9 mouse cellular contexts compared by ENCODE assay signal in genomic region chr9:44498421-44499355, GRCm38 (mm10). TPM values are rescaled to one million over a fixed set of nuclear protein-coding genes. Genes with fewer than 3 reads are reported as not detected.
DNase-seq lines count a peak whose midpoint lies in the region; ATAC-seq and TF ChIP-seq lines count a peak whose summit lies in the region.
"Had no signal": no experiment of that assay in that cellular context is flagged by ENCODE, and none has a peak within 500 bp of the region (broad histone marks: within the 10 kb centered on the region; RNA-seq: fewer than 3 reads in every experiment).

No protein-coding gene starts in this region.

- H3K4me1 ChIP-seq in heart, embryonic 11.5 days (ENCODE audit: control insufficient read depth, insufficient read depth, low read length), result peaks cover 71% of the 10 kb centered on the region
- H3K4me1 ChIP-seq in kidney, embryonic 15.5 days, result peaks cover 83% of the 10 kb centered on the region
- peaks cover 81% of the 10 kb centered on the region for H3K4me1 ChIP-seq in lung, embryonic 15.5 days

- peak overlapping the region; percentile 78 for H3K9ac ChIP-seq in heart, embryonic 11.5 days (ENCODE audit: low read depth, low read length)
- H3K9ac ChIP-seq in kidney, embryonic 15.5 days, result peak overlapping the region; percentile 53
- H3K9ac ChIP-seq in lung, embryonic 15.5 days, result peak overlapping the region; percentile 49

- peak overlapping the region; percentile 50 for H3K4me3 ChIP-seq in C2C12 (ENCODE audit: insufficient read depth, poor library complexity, severe bottlenecking)
- peak overlapping the region; percentile 50 for H3K4me3 ChIP-seq in heart, embryonic 11.5 days (ENCODE audit: low read depth, low read length)
- H3K4me3 ChIP-seq in kidney, embryonic 15.5 days (replicated peaks), result peak overlapping the region; percentile 47
- peak overlapping the region; percentile 46 for H3K4me3 ChIP-seq in lung, embryonic 15.5 days

- peak overlapping the region; percentile 97 for H3K27ac ChIP-seq in heart, embryonic 11.5 days (ENCODE audit: low read depth, low read length)
- peak overlapping the region; percentile 94 for H3K27ac ChIP-seq in kidney, embryonic 15.5 days
- H3K27ac ChIP-seq in lung, embryonic 15.5 days, result peak overlapping the region; percentile 98

- H3K9me3 ChIP-seq in heart, embryonic 11.5 days (replicated peaks; ENCODE audit: control insufficient read depth, low read length), result no peaks in the 10 kb centered on the region
- H3K9me3 ChIP-seq in kidney, embryonic 15.5 days (replicated peaks), result no peaks in the 10 kb centered on the region
- no peaks in the 10 kb centered on the region for H3K9me3 ChIP-seq in lung, embryonic 15.5 days

- DNase-seq in NIH3T3 (ENCODE audit: low read depth), result peak; percentile 92
- peak; percentile 71 for DNase-seq in embryo, embryonic 11.5 days (ENCODE audit: low read depth, low spot score)

- no peaks in the 10 kb centered on the region for H3K27me3 ChIP-seq in C2C12 (ENCODE audit: control insufficient read depth, insufficient read depth, insufficient read length)
- H3K27me3 ChIP-seq in heart, embryonic 11.5 days (ENCODE audit: control insufficient read depth, insufficient read depth, low read length), result no peaks in the 10 kb centered on the region
- no peaks in the 10 kb centered on the region for H3K27me3 ChIP-seq in kidney, embryonic 15.5 days
- no peaks in the 10 kb centered on the region for H3K27me3 ChIP-seq in lung, embryonic 15.5 days

- TF ChIP-seq CTCF in C2C12 (IDR thresholded peaks at IDR 0.05; ENCODE audit: control insufficient read depth, insufficient read depth, insufficient read length), result peak; percentile 79

- peaks cover 15% of the 10 kb centered on the region for H3K36me3 ChIP-seq in C2C12 (ENCODE audit: control insufficient read depth, insufficient read depth)
- no peaks in the 10 kb centered on the region for H3K36me3 ChIP-seq in heart, embryonic 11.5 days (ENCODE audit: control insufficient read depth, insufficient read depth, low read length)
- H3K36me3 ChIP-seq in kidney, embryonic 15.5 days, result peaks cover 31% of the 10 kb centered on the region
- peaks cover 21% of the 10 kb centered on the region; the same call in 1 of the 2 replicates for H3K36me3 ChIP-seq in lung, embryonic 15.5 days

- H3K79me3 ChIP-seq in C2C12 (ENCODE audit: low read depth), result peaks cover 43% of the 10 kb centered on the region

- H3K4me2 ChIP-seq in heart, embryonic 11.5 days, result peak overlapping the region; percentile 95
- peak overlapping the region; percentile 85 for H3K4me2 ChIP-seq in kidney, embryonic 15.5 days
- peak overlapping the region; percentile 81 for H3K4me2 ChIP-seq in lung, embryonic 15.5 days

- peak; percentile 66 for ATAC-seq in heart, embryonic 11.5 days (replicated peaks; ENCODE audit: insufficient number of reproducible peaks, low FRiP score, low TSS enrichment)
- ATAC-seq in kidney, embryonic 15.5 days (replicated peaks; ENCODE audit: low FRiP score), result peak; percentile 84
- peak; percentile 83 for ATAC-seq in lung, embryonic 15.5 days (ENCODE audit: borderline replicate concordance, extremely low read depth, low FRiP score, low TSS enrichment)
- peak; percentile 11; the same call in 1 of the 2 replicates for ATAC-seq in neutrophil, adult 5-6 weeks (ENCODE audit: extremely low read depth, insufficient number of reproducible peaks, low FRiP score, poor library complexity, severe bottlenecking)
- ATAC-seq in activated CD4-positive, CD25-positive, alpha-beta regulatory T cell, adult 4 months, result no peak

- WGBS in heart, embryonic 11.5 days (ENCODE audit: insufficient replicate concordance), result under 1% methylated on average over 57 of the region's 59 CpGs
- WGBS in kidney, embryonic 15.5 days, result under 1% methylated on average over 56 of the region's 59 CpGs
- WGBS in lung, embryonic 15.5 days, result 2% methylated on average over 58 of the region's 59 CpGs

- H3K79me2 ChIP-seq in C2C12 (ENCODE audit: control insufficient read depth, insufficient read depth), result peaks cover 83% of the 10 kb centered on the region

- peak overlapping the region; percentile 71 for H3ac ChIP-seq in C2C12 (ENCODE audit: control insufficient read depth, insufficient read length, low read depth)

TF ChIP-seq in C2C12, 6 proteins besides CTCF, POLR2A, EP300 and RAD21:
- TF ChIP-seq USF1 (IDR thresholded peaks at IDR 0.05; ENCODE audit: low read depth), result no peak
- TF ChIP-seq MYOG (IDR thresholded peaks at IDR 0.05; ENCODE audit: control insufficient read depth, extremely low read depth, insufficient read length), result no peak
- no peak for TF ChIP-seq MAX (IDR thresholded peaks at IDR 0.05)
- TF ChIP-seq CEBPB (IDR thresholded peaks at IDR 0.05; ENCODE audit: low read depth), result no peak
- TF ChIP-seq MYOD1 (IDR thresholded peaks at IDR 0.05; ENCODE audit: control insufficient read depth, insufficient read length, low read depth), result no peak
- no peak for TF ChIP-seq FOSL1 (IDR thresholded peaks at IDR 0.05; ENCODE audit: insufficient read depth, low read length, poor library complexity, severe bottlenecking)

RNA-seq across cellular contexts. Expression of gene Bcl9l, which starts 16.1 kb away (rescaled TPM):
- polyA plus RNA-seq in C2C12 (2012; fragmentation: generic; extraction: Trizol), result 31.4 TPM
- 8.7 and 9.3 TPM in 2 replicates for polyA plus RNA-seq in heart, embryonic 11.5 days (2014; fragmentation: Nextera tagmentation; extraction: Ambion mirVana)
- polyA plus RNA-seq in kidney, embryonic 15.5 days (2015; fragmentation: Nextera tagmentation; extraction: Ambion mirVana), result 11.3 and 11.7 TPM in 2 replicates
- 17.1 and 17.3 TPM in 2 replicates for polyA plus RNA-seq in lung, embryonic 15.5 days (2015; fragmentation: Nextera tagmentation; extraction: Ambion mirVana)
- 18.3 and 26.5 TPM in 2 replicates for total RNA-seq in neutrophil, adult 5-6 weeks (2017)
- polyA plus RNA-seq in activated CD4-positive, CD25-positive, alpha-beta regulatory T cell, adult 4 months (2017; shearing (Covaris generic)), result 10 to 100 TPM; 13.2 to 15.2 TPM

RNA-seq across cellular contexts. Expression of gene Upk2, which starts 43.9 kb away (rescaled TPM):
- polyA plus RNA-seq in C2C12 (2012; fragmentation: generic; extraction: Trizol), result 0.04 TPM
- polyA plus RNA-seq in heart, embryonic 11.5 days (2014; fragmentation: Nextera tagmentation; extraction: Ambion mirVana), result 0.14 TPM in 1 of 2 replicates, not detected in the other
- polyA plus RNA-seq in kidney, embryonic 15.5 days (2015; fragmentation: Nextera tagmentation; extraction: Ambion mirVana), result 0.60 and 2.5 TPM in 2 replicates
- 1.3 and 1.5 TPM in 2 replicates for polyA plus RNA-seq in lung, embryonic 15.5 days (2015; fragmentation: Nextera tagmentation; extraction: Ambion mirVana)
- total RNA-seq in neutrophil, adult 5-6 weeks (2017), result not detected in 2 replicates
- polyA plus RNA-seq in activated CD4-positive, CD25-positive, alpha-beta regulatory T cell, adult 4 months (2017; shearing (Covaris generic)), result not detected
- total RNA-seq: gastrocnemius, postnatal 36 days had no signal

RNA-seq across cellular contexts. Expression of gene Foxr1, which starts 57.8 kb away (rescaled TPM):
- polyA plus RNA-seq in C2C12 (2012; fragmentation: generic; extraction: Trizol), result not detected
- polyA plus RNA-seq in heart, embryonic 11.5 days (2014; fragmentation: Nextera tagmentation; extraction: Ambion mirVana), result not detected in 2 replicates
- polyA plus RNA-seq in kidney, embryonic 15.5 days (2015; fragmentation: Nextera tagmentation; extraction: Ambion mirVana), result not detected in 2 replicates
- not detected in 2 replicates for polyA plus RNA-seq in lung, embryonic 15.5 days (2015; fragmentation: Nextera tagmentation; extraction: Ambion mirVana)
- 0.37 TPM in 1 of 2 replicates, not detected in the other for total RNA-seq in neutrophil, adult 5-6 weeks (2017)
- polyA plus RNA-seq in activated CD4-positive, CD25-positive, alpha-beta regulatory T cell, adult 4 months (2017; shearing (Covaris generic)), result under 1 TPM in 1 of 2 experiments, not detected in 1; 0.45 TPM
- total RNA-seq: gastrocnemius, postnatal 36 days had no signal
